Mouse (Mus musculus) small intestine, adult 2 months (tissue): Measurements from ENCODE around the gene Lsm4.

ENCODE experiments used
- CTCF ChIP-seq: fragments of 200-500 bp; IDR thresholded peaks from 2 replicates; pipeline ENCODE4 v1.5.1; 2012; ENCODE audit warnings: low read depth, mild to moderate bottlenecking, control low read depth, inconsistent platforms, low read length, moderate library complexity, mixed read lengths; ENCODE audit not compliant: insufficient replicate concordance, insufficient read length; ENCODE audit errors: extremely low read depth
- POLR2A ChIP-seq: fragments of 200-500 bp; IDR thresholded peaks from 2 replicates; pipeline ENCODE4 v1.6.1; 2012; ENCODE audit warnings: low read depth, mild to moderate bottlenecking, control low read depth, inconsistent platforms, low read length, moderate library complexity

DNA sequence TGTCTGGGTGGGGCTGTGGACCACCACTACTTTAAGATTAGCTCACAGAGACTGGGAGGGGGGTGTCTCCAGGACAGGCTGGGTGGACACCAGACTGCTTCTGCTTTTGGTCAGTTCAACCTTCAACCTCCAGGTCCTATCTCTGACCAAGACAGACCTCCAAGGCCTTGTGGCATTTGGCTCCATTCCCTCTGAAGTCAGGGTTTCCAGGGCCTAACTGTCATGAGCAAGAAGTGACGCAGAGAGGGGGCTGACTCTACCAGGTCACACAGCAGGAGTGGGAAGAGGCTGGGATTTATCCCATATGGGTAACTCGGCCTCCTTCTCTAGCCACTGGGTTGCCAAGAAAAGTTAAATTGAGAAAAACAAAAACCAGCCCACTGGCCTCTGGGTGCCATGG, 15.3 kb upstream of the Lsm4 start:
- TF ChIP-seq CTCF (no peak), POLR2A (no peak)
